Mouse (Mus musculus) right cerebral cortex, postnatal 25 days (tissue): Measurements from ENCODE around the gene Pdpk1.

Source experiments
- DNase-seq: peaks from one replicate; pipeline ENCODE4 v3.0.0; 2022

Gene Pdpk1

DNA sequence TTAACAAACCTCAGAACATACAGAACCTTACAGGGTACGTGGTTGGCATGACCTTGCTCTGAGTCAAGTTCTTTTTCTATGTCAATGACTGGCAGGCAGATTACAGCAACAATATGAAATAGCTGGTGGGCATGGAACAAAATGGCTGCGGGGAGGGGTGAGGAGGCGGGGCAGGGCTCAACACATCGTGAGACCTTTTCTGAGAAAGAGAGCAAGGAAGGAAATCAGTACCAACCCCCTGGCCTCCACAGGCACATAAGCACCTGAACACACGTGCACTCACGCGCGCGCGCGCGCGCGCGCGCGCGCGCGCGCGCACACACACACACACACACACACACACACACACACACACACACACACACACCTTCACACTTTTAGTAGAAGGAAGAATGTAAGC, 120.2 kb downstream of the Pdpk1 start:
- no peak for DNase-seq

DNA sequence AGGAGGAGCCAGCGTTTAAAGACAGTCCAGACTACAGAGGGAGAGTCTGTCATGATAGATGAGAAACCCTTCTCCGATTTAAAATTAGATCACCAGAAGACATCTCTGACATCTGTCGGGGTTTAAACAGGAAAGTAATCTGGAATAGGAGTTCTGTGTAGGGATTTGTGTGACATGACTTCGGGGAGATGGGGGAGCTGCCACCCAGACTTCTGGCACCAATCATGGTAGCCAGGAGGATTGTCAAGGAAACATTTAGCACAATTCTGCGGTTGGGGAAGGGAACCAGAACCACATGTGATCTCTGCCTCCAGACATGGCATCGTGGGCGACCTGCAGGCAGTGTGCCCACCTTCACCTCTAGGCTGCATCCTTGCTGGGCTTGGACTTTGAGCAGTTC, 121.2 kb downstream of the Pdpk1 start:
- DNase-seq: no peak
